Mouse (Mus musculus): ENCODE results near the gene Nop2.
A peak's percentile ranks its signal among the peaks of the same experiment; 100 is the strongest.

GRCm38 (mm10) chr6:125095391-125096278, 36.1 kb upstream of the Nop2 start, which contains the start of gene Chd4:
- peak; percentile 73 for TF ChIP-seq POLR2A (IDR thresholded peaks at IDR 0.05; ENCODE audit: control insufficient read depth, low read depth, low read length)
- no peak for TF ChIP-seq CTCF (IDR thresholded peaks at IDR 0.05; ENCODE audit: control insufficient read depth, insufficient read depth, insufficient replicate concordance, low read depth, low read length)

Measured in testis, adult 2 months (tissue).